Mouse (Mus musculus) bone marrow macrophage, adult 2 months (primary cell): ENCODE results near the gene Gatad2b.

Experiments
- CTCF ChIP-seq: IDR thresholded peaks from 2 replicates; pipeline ENCODE4 v1.5.1; 2012; ENCODE audit warnings: low read depth, mild to moderate bottlenecking, low read length, moderate library complexity
- POLR2A ChIP-seq: IDR thresholded peaks from 2 replicates; pipeline ENCODE4 v1.6.1; 2012; ENCODE audit warnings: mild to moderate bottlenecking, low read depth, low read length, borderline replicate concordance

DNA sequence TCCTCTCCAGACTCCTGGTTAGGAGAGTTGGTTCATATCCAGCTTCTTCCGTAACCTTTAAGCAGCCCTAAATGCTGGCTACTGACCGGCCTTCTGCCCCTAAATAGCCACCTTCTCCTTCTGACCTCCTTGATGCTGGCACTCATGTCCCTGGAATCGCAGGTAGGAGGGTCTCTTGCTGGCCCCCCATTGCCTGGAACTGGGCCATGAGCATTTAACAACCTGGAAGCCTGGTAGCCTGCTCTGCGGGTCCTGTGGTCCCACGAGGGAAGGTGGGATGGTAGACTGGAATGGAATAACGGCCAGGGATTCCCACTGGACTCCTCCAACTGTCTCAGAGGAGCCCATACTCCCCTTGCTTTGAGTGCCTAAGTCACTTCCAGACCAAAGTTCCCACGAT is 78.9 kb downstream of the Gatad2b start:
- TF ChIP-seq POLR2A (no peak), CTCF (no peak)
